Mouse (Mus musculus): Measurements from ENCODE around the gene Srsf5. TPM values are rescaled to one million over a fixed set of nuclear protein-coding genes. Genes with fewer than 3 reads are reported as not detected.

Srsf5 gene
- polyA plus RNA-seq, 1 experiment from 2014 or later: 426 TPM

- H3K27ac ChIP-seq (ENCODE audit: low read length): no peak overlapping the region
- H3K4me2 ChIP-seq (ENCODE audit: low read length): no peak overlapping the region
- 68% methylated on average over 4 of the region's 4 CpGs for WGBS
- no peaks in the 10 kb centered on the region; the same call in 1 of the 2 replicates for H3K27me3 ChIP-seq (ENCODE audit: control insufficient read depth, insufficient read depth, low read depth, low read length)
- no peak for ATAC-seq
- H3K9ac ChIP-seq (ENCODE audit: low read depth, low read length): no peak overlapping the region
- H3K4me1 ChIP-seq (ENCODE audit: control insufficient read depth, insufficient read depth, low read length): 0 out of 2 replicates have a peak, but pooled peaks cover 2% of the 10 kb centered on the region
- H3K9me3 ChIP-seq (replicated peaks; ENCODE audit: control insufficient read depth, low read length, poor library complexity, severe bottlenecking): no peaks in the 10 kb centered on the region
- no peak overlapping the region for H3K4me3 ChIP-seq (ENCODE audit: low read depth, low read length)
- H3K36me3 ChIP-seq (ENCODE audit: control insufficient read depth, insufficient read depth, low read length): no peaks in the 10 kb centered on the region
Measured at GRCm38 (mm10) chr12:80997652-80998051, 52.3 kb downstream of the Srsf5 start.

GRCm38 (mm10) chr12:80998528-80999221, 53.4 kb downstream of the Srsf5 start:
- Histone ChIP-seq H3K4me1 (ENCODE audit: control insufficient read depth, insufficient read depth, low read length) (0 out of 2 replicates have a peak, but pooled peaks cover 2% of the 10 kb centered on the region), H3K27me3 (ENCODE audit: control insufficient read depth, insufficient read depth, low read depth, low read length) (no peaks in the 10 kb centered on the region; the same call in 1 of the 2 replicates), H3K4me2 (ENCODE audit: low read length) (peak overlapping the region; percentile 49), H3K27ac (ENCODE audit: low read length) (no peak overlapping the region), H3K9ac (ENCODE audit: low read depth, low read length) (peak overlapping the region; percentile 1; the same call in 1 of the 2 replicates), H3K9me3 (replicated peaks; ENCODE audit: control insufficient read depth, low read length, poor library complexity, severe bottlenecking) (no peaks in the 10 kb centered on the region), H3K36me3 (ENCODE audit: control insufficient read depth, insufficient read depth, low read length) (no peaks in the 10 kb centered on the region), H3K4me3 (ENCODE audit: low read depth, low read length) (peak overlapping the region; percentile 12)
- ATAC-seq: 0 out of 2 replicates have a peak, but pooled peaks have one; percentile 39
- WGBS: under 1% methylated on average over 33 of the region's 33 CpGs

Other genes starting within 250 kb of the Srsf5 start
- gene Ccdc177, start 184.8 kb upstream of the Srsf5 start, polyA plus RNA-seq (2015; fragmentation: Nextera tagmentation; extraction: Ambion mirVana): 3.8 and 3.9 TPM in 2 replicates
- 10.4 and 11.0 TPM in 2 replicates for gene Susd6, start 155.0 kb upstream of the Srsf5 start, polyA plus RNA-seq (2015; fragmentation: Nextera tagmentation; extraction: Ambion mirVana)
- 0.45 and 0.56 TPM in 2 replicates for gene Slc10a1, start 23.2 kb downstream of the Srsf5 start, polyA plus RNA-seq (2015; fragmentation: Nextera tagmentation; extraction: Ambion mirVana)
- gene Smoc1, start 81.3 kb downstream of the Srsf5 start, polyA plus RNA-seq (2015; fragmentation: Nextera tagmentation; extraction: Ambion mirVana): 21.6 and 29.0 TPM in 2 replicates